Mouse (Mus musculus): Measurements from ENCODE around the gene 4930486L24Rik. TPM values are rescaled to one million over a fixed set of nuclear protein-coding genes. Genes with fewer than 3 reads are reported as not detected.

The 4930486L24Rik gene
- polyA plus RNA-seq (2015; fragmentation: Nextera tagmentation; extraction: Ambion mirVana), result 0.15 TPM in 1 of 2 replicates, not detected in the other

GRCm38 (mm10) chr13:60864281-60864680, at the start of gene 4930486L24Rik:
Gene 4930486L24Rik (minus strand): TSS chr13:60864475.

GRCm38 (mm10) chr13:60904780-60905179, 40.5 kb upstream of the 4930486L24Rik start, which contains the start of gene Tpbpb:
Gene Tpbpb (minus strand): TSS chr13:60904880.

DNA sequence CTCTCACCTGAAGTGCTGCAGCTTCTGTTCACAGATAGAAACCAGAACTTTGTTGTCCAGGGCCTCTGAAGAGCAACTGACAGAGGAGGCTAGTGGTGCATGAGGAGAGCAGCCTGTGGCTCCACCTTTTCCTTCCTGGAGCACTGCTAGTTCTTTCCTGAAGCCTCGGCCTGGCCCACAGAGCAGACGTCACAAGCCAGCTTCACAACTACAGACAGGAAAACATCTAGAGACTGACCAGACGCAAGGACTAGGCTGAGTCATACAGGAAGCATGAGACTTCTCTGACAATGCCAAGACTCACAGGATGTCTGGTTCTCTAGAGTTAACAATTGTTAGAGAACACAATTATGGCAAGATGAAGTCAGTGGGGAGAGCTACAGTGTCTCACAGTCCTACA, 33.1 kb upstream of the 4930486L24Rik start, which contains the start of gene Ctla2b:
Gene Ctla2b, minus strand, starts transcription at position 120 of the 400 bp plus-strand sequence.

GRCm38 (mm10) chr13:60896794-60897193, 32.5 kb upstream of the 4930486L24Rik start, which contains the start of gene Gm49392:
Gene Gm49392 (minus strand): TSS chr13:60896894.

GRCm38 (mm10) chr13:60802749-60803148, 61.5 kb downstream of the 4930486L24Rik start, which contains the start of gene Ctsll3:
Gene Ctsll3 (minus strand): TSS chr13:60802849.

Other genes starting within 250 kb of the 4930486L24Rik start
- not detected in 2 replicates for gene BC051665, start 78.1 kb downstream of the 4930486L24Rik start, polyA plus RNA-seq (2015; fragmentation: Nextera tagmentation; extraction: Ambion mirVana)
- 0.23 TPM in 1 of 2 replicates, not detected in the other for gene Ctsll3, start 61.6 kb downstream of the 4930486L24Rik start, polyA plus RNA-seq (2015; fragmentation: Nextera tagmentation; extraction: Ambion mirVana)
- 0.29 and 0.67 TPM in 2 replicates for gene Gm49392, start 32.4 kb upstream of the 4930486L24Rik start, polyA plus RNA-seq (2015; fragmentation: Nextera tagmentation; extraction: Ambion mirVana)
- 6.3 and 14.5 TPM in 2 replicates for gene Ctla2b, start 33.0 kb upstream of the 4930486L24Rik start, polyA plus RNA-seq (2015; fragmentation: Nextera tagmentation; extraction: Ambion mirVana)
- not detected in 2 replicates for gene Tpbpb, start 40.4 kb upstream of the 4930486L24Rik start, polyA plus RNA-seq (2015; fragmentation: Nextera tagmentation; extraction: Ambion mirVana)
- gene Gm49393, start 71.1 kb upstream of the 4930486L24Rik start, polyA plus RNA-seq (2015; fragmentation: Nextera tagmentation; extraction: Ambion mirVana), result 0.26 TPM in 1 of 2 replicates, not detected in the other
- 5.7 and 12.7 TPM in 2 replicates for gene Gm49391, start 72.1 kb upstream of the 4930486L24Rik start, polyA plus RNA-seq (2015; fragmentation: Nextera tagmentation; extraction: Ambion mirVana)
- 56.6 and 185 TPM in 2 replicates for gene Ctla2a, start 72.2 kb upstream of the 4930486L24Rik start, polyA plus RNA-seq (2015; fragmentation: Nextera tagmentation; extraction: Ambion mirVana)
- not detected in 2 replicates for gene Tpbpa, start 77.5 kb upstream of the 4930486L24Rik start, polyA plus RNA-seq (2015; fragmentation: Nextera tagmentation; extraction: Ambion mirVana)
- gene Ctsj, start 141.5 kb upstream of the 4930486L24Rik start, polyA plus RNA-seq (2015; fragmentation: Nextera tagmentation; extraction: Ambion mirVana), result 0.24 TPM in 1 of 2 replicates, not detected in the other
- not detected in 2 replicates for gene Ctsq, start 176.2 kb upstream of the 4930486L24Rik start, polyA plus RNA-seq (2015; fragmentation: Nextera tagmentation; extraction: Ambion mirVana)

Measured in urinary bladder, postnatal 0 days (tissue).